23 mouse cellular contexts compared by ENCODE assay signal in the genomic region with DNA sequence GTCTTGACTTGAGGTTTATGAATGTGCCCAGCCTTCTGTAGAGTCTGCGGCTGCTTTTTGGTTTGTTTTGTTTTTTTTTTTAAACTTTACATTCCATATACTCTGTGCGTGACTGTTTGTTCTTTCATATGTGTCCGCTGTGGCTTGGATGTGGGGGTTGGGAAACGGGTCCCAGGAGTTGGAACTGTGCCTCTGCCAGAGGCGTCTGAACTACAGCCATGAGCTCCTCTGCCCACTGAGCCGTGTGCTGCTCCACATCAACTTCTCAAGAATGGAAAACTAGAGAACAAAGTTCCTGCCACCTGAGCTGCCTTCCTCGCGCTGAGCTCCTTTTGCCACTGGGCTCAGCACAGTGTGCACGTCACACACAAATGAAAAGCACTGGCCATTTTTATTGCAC. TPM values are rescaled to one million over a fixed set of nuclear protein-coding genes. Genes with fewer than 3 reads are reported as not detected.
DNase-seq lines count a peak whose midpoint lies in the region; ATAC-seq and TF ChIP-seq lines count a peak whose summit lies in the region.
"Had no signal": no experiment of that assay in that cellular context is flagged by ENCODE, and none has a peak within 500 bp of the region (broad histone marks: within the 10 kb centered on the region; RNA-seq: fewer than 3 reads in every experiment).

No protein-coding gene starts in this region.

- no peaks in the 10 kb centered on the region for H3K9me3 ChIP-seq in embryonic facial prominence, embryonic 15.5 days (replicated peaks)
- no peaks in the 10 kb centered on the region for H3K9me3 ChIP-seq in embryonic facial prominence, embryonic 10.5 days
- no peaks in the 10 kb centered on the region for H3K9me3 ChIP-seq in kidney, embryonic 16.5 days (ENCODE audit: low read length)
- no peaks in the 10 kb centered on the region for H3K9me3 ChIP-seq in lung, postnatal 0 days (ENCODE audit: low read length)
- H3K9me3 ChIP-seq: embryonic facial prominence, embryonic 12.5 days; forebrain, embryonic 13.5 days; G1E; heart, embryonic 15.5 days; hindbrain, embryonic 13.5 days had no signal

- no peak for TF ChIP-seq POLR2A in kidney, adult 2 months (IDR thresholded peaks at IDR 0.05; ENCODE audit: low read depth, low read length)

- no peak for DNase-seq in embryonic facial prominence, embryonic 10.5 days (ENCODE audit: low spot score)
- DNase-seq in kidney, adult 2 months = peak; percentile 80
- no peak for DNase-seq in lung, postnatal 0 days (ENCODE audit: low spot score)
- no peak for DNase-seq in lung, adult 18-20 months
- DNase-seq in heart, adult 9 months (ENCODE audit: low spot score in 2 of 2) = no peak
- no peak for DNase-seq in urinary bladder, postnatal 10 days (ENCODE audit: low spot score)
- DNase-seq: adrenal gland, adult 8-10 months; B cell, adult 2 months; cerebellum, adult 11 months; cerebellum, adult 8-10 months; cerebellum, postnatal 14 days; embryo, embryonic 11 days; heart, adult 18-20 months; heart, postnatal 14 days had no signal

- H3K4me3 ChIP-seq in embryonic facial prominence, embryonic 15.5 days (replicated peaks) = no peak overlapping the region
- no peak overlapping the region for H3K4me3 ChIP-seq in embryonic facial prominence, embryonic 10.5 days
- no peak overlapping the region for H3K4me3 ChIP-seq in kidney, adult 2 months (ENCODE audit: insufficient read depth, low read depth, low read length)
- H3K4me3 ChIP-seq in kidney, embryonic 16.5 days (ENCODE audit: low read length) = no peak overlapping the region
- H3K4me3 ChIP-seq in lung, postnatal 0 days (ENCODE audit: low read depth, low read length) = no peak overlapping the region
- H3K4me3 ChIP-seq: embryonic facial prominence, embryonic 12.5 days; forebrain, embryonic 13.5 days; heart, embryonic 15.5 days; hindbrain, embryonic 13.5 days had no signal

- no peaks in the 10 kb centered on the region for H3K27me3 ChIP-seq in embryonic facial prominence, embryonic 15.5 days
- no peaks in the 10 kb centered on the region for H3K27me3 ChIP-seq in embryonic facial prominence, embryonic 10.5 days (replicated peaks; ENCODE audit: low read depth, poor library complexity, severe bottlenecking)
- H3K27me3 ChIP-seq in kidney, adult 2 months (replicated peaks; ENCODE audit: control insufficient read depth, insufficient read depth, low read length) = no peaks in the 10 kb centered on the region
- H3K27me3 ChIP-seq in kidney, embryonic 16.5 days (ENCODE audit: insufficient read depth, low read length) = no peaks in the 10 kb centered on the region
- no peaks in the 10 kb centered on the region for H3K27me3 ChIP-seq in lung, postnatal 0 days (replicated peaks; ENCODE audit: insufficient read depth, low read length)
- H3K27me3 ChIP-seq: embryonic facial prominence, embryonic 12.5 days; forebrain, embryonic 13.5 days; heart, embryonic 15.5 days; hindbrain, embryonic 13.5 days had no signal

- WGBS in embryonic facial prominence, embryonic 15.5 days = 74% methylated on average over 9 of the region's 9 CpGs
- WGBS in embryonic facial prominence, embryonic 10.5 days = 92% methylated on average over 9 of the region's 9 CpGs
- 60% methylated on average over 9 of the region's 9 CpGs for WGBS in kidney, adult 2 months
- 83% methylated on average over 9 of the region's 9 CpGs for WGBS in kidney, embryonic 16.5 days
- WGBS in lung, postnatal 0 days = 66% methylated on average over 9 of the region's 9 CpGs

- no peak for TF ChIP-seq EP300 in lung, postnatal 0 days (IDR thresholded peaks at IDR 0.05)

- peaks cover 43% of the 10 kb centered on the region for H3K36me3 ChIP-seq in embryonic facial prominence, embryonic 15.5 days
- peaks cover 63% of the 10 kb centered on the region for H3K36me3 ChIP-seq in embryonic facial prominence, embryonic 10.5 days (replicated peaks)
- H3K36me3 ChIP-seq in kidney, adult 2 months (ENCODE audit: control insufficient read depth, insufficient read depth, low read length) = no peaks in the 10 kb centered on the region; the same call in 1 of the 2 replicates
- peaks cover 26% of the 10 kb centered on the region for H3K36me3 ChIP-seq in kidney, embryonic 16.5 days (ENCODE audit: insufficient read depth, low read length)
- H3K36me3 ChIP-seq in lung, postnatal 0 days (ENCODE audit: insufficient read depth, low read length) = no peaks in the 10 kb centered on the region; the same call in 1 of the 2 replicates

- no peak for ATAC-seq in embryonic facial prominence, embryonic 15.5 days (ENCODE audit: insufficient number of reproducible peaks, low FRiP score, low TSS enrichment, low read depth)
- no peak for ATAC-seq in kidney, embryonic 16.5 days (ENCODE audit: low FRiP score, low TSS enrichment)
- no peak for ATAC-seq in lung, postnatal 0 days
- ATAC-seq: CD4-positive, CD25-positive, alpha-beta regulatory T cell, adult 4 months; forebrain, embryonic 13.5 days had no signal

- no peak overlapping the region for H3K9ac ChIP-seq in embryonic facial prominence, embryonic 15.5 days
- no peak overlapping the region for H3K9ac ChIP-seq in kidney, embryonic 16.5 days (replicated peaks; ENCODE audit: low read length)
- H3K9ac ChIP-seq in lung, postnatal 0 days (replicated peaks; ENCODE audit: low read depth) = no peak overlapping the region
- H3K9ac ChIP-seq: embryonic facial prominence, embryonic 12.5 days; forebrain, embryonic 13.5 days; heart, embryonic 15.5 days; hindbrain, embryonic 13.5 days had no signal

- 0 out of 2 replicates have a peak overlapping the region, but pooled peaks have one; percentile 4 for H3K27ac ChIP-seq in embryonic facial prominence, embryonic 15.5 days (replicated peaks)
- no peak overlapping the region for H3K27ac ChIP-seq in embryonic facial prominence, embryonic 10.5 days (replicated peaks)
- H3K27ac ChIP-seq in kidney, adult 2 months (ENCODE audit: insufficient read depth, low read depth, low read length) = peak overlapping the region; percentile 25; the same call in 1 of the 2 replicates
- H3K27ac ChIP-seq in kidney, embryonic 16.5 days (ENCODE audit: low read length) = no peak overlapping the region
- H3K27ac ChIP-seq in lung, postnatal 0 days (ENCODE audit: low read length) = 0 out of 2 replicates have a peak overlapping the region, but pooled peaks have one; percentile 27
- H3K27ac ChIP-seq: embryonic facial prominence, embryonic 12.5 days; forebrain, embryonic 13.5 days; heart, embryonic 15.5 days; hindbrain, embryonic 13.5 days had no signal

- no peak overlapping the region for H3K4me2 ChIP-seq in embryonic facial prominence, embryonic 15.5 days (replicated peaks)
- no peak overlapping the region for H3K4me2 ChIP-seq in kidney, embryonic 16.5 days (replicated peaks; ENCODE audit: low read depth, low read length)
- 0 out of 2 replicates have a peak overlapping the region, but pooled peaks have one; percentile 12 for H3K4me2 ChIP-seq in lung, postnatal 0 days (replicated peaks; ENCODE audit: low read depth, low read length)
- H3K4me2 ChIP-seq: embryonic facial prominence, embryonic 12.5 days; forebrain, embryonic 13.5 days; heart, embryonic 11.5 days; heart, embryonic 15.5 days; hindbrain, embryonic 13.5 days had no signal

- no peak for TF ChIP-seq CTCF in kidney, adult 2 months (conservative IDR thresholded peaks at IDR 0.05; ENCODE audit: insufficient read depth, insufficient read length, low read depth, low read length)
- no peak for TF ChIP-seq CTCF in lung, postnatal 0 days (IDR thresholded peaks at IDR 0.05)

- no peaks in the 10 kb centered on the region for H3K4me1 ChIP-seq in embryonic facial prominence, embryonic 15.5 days
- H3K4me1 ChIP-seq in embryonic facial prominence, embryonic 10.5 days = peaks cover 8% of the 10 kb centered on the region
- H3K4me1 ChIP-seq in kidney, adult 2 months (ENCODE audit: control insufficient read depth, insufficient read depth, low read length) = peaks cover 2% of the 10 kb centered on the region; the same call in 1 of the 2 replicates
- no peaks in the 10 kb centered on the region for H3K4me1 ChIP-seq in kidney, embryonic 16.5 days (ENCODE audit: insufficient read depth, low read length)
- no peaks in the 10 kb centered on the region for H3K4me1 ChIP-seq in lung, postnatal 0 days (ENCODE audit: insufficient read depth, low read depth, low read length)
- H3K4me1 ChIP-seq: forebrain, embryonic 13.5 days; heart, embryonic 15.5 days had no signal

RNA-seq across cellular contexts. Expression of gene B230219D22Rik, which starts 10.7 kb away (rescaled TPM):
- 59.5 and 60.3 TPM in 2 replicates for polyA plus RNA-seq in embryonic facial prominence, embryonic 15.5 days (2015; fragmentation: Nextera tagmentation; extraction: Ambion mirVana)
- polyA plus RNA-seq in embryonic facial prominence, embryonic 10.5 days (2016; fragmentation: Nextera tagmentation; extraction: Ambion mirVana) = 55.5 and 60.7 TPM in 2 replicates
- polyA plus RNA-seq in kidney, adult 2 months (2012; rRNA removed) = 28.7 and 32.7 TPM in 2 replicates
- polyA plus RNA-seq in kidney, embryonic 16.5 days (2015; fragmentation: Nextera tagmentation; extraction: Ambion mirVana) = 55.2 and 62.2 TPM in 2 replicates
- polyA plus RNA-seq in lung, postnatal 0 days (2015; fragmentation: Nextera tagmentation; extraction: Ambion mirVana) = 33.9 and 42.1 TPM in 2 replicates

RNA-seq across cellular contexts. Expression of gene Txndc15, which starts 32.2 kb away (rescaled TPM):
- 98.3 and 105 TPM in 2 replicates for polyA plus RNA-seq in embryonic facial prominence, embryonic 15.5 days (2015; fragmentation: Nextera tagmentation; extraction: Ambion mirVana)
- 65.1 and 68.0 TPM in 2 replicates for polyA plus RNA-seq in embryonic facial prominence, embryonic 10.5 days (2016; fragmentation: Nextera tagmentation; extraction: Ambion mirVana)
- polyA plus RNA-seq in kidney, adult 2 months (2012; rRNA removed) = 47.7 and 52.2 TPM in 2 replicates
- polyA plus RNA-seq in kidney, embryonic 16.5 days (2015; fragmentation: Nextera tagmentation; extraction: Ambion mirVana) = 97.2 and 99.7 TPM in 2 replicates
- polyA plus RNA-seq in lung, postnatal 0 days (2015; fragmentation: Nextera tagmentation; extraction: Ambion mirVana) = 82.3 and 85.7 TPM in 2 replicates

RNA-seq across cellular contexts. Expression of gene Pcbd2, which starts 45.0 kb away (rescaled TPM):
- polyA plus RNA-seq in embryonic facial prominence, embryonic 15.5 days (2015; fragmentation: Nextera tagmentation; extraction: Ambion mirVana) = 50.3 and 53.0 TPM in 2 replicates
- 36.3 and 43.7 TPM in 2 replicates for polyA plus RNA-seq in embryonic facial prominence, embryonic 10.5 days (2016; fragmentation: Nextera tagmentation; extraction: Ambion mirVana)
- 64.0 and 81.4 TPM in 2 replicates for polyA plus RNA-seq in kidney, adult 2 months (2012; rRNA removed)
- polyA plus RNA-seq in kidney, embryonic 16.5 days (2015; fragmentation: Nextera tagmentation; extraction: Ambion mirVana) = 52.5 and 52.7 TPM in 2 replicates
- 48.3 and 58.2 TPM in 2 replicates for polyA plus RNA-seq in lung, postnatal 0 days (2015; fragmentation: Nextera tagmentation; extraction: Ambion mirVana)

RNA-seq across cellular contexts. Expression of gene Ddx46, which starts 47.4 kb away (rescaled TPM):
- polyA plus RNA-seq in embryonic facial prominence, embryonic 15.5 days (2015; fragmentation: Nextera tagmentation; extraction: Ambion mirVana) = 31.0 and 32.1 TPM in 2 replicates
- polyA plus RNA-seq in embryonic facial prominence, embryonic 10.5 days (2016; fragmentation: Nextera tagmentation; extraction: Ambion mirVana) = 44.7 and 47.4 TPM in 2 replicates
- 12.3 and 13.0 TPM in 2 replicates for polyA plus RNA-seq in kidney, adult 2 months (2012; rRNA removed)
- 37.5 and 39.7 TPM in 2 replicates for polyA plus RNA-seq in kidney, embryonic 16.5 days (2015; fragmentation: Nextera tagmentation; extraction: Ambion mirVana)
- 18.1 and 18.2 TPM in 2 replicates for polyA plus RNA-seq in lung, postnatal 0 days (2015; fragmentation: Nextera tagmentation; extraction: Ambion mirVana)

RNA-seq across cellular contexts. Expression of gene Caml, which starts 59.4 kb away (rescaled TPM):
- polyA plus RNA-seq in embryonic facial prominence, embryonic 15.5 days (2015; fragmentation: Nextera tagmentation; extraction: Ambion mirVana) = 59.7 and 64.7 TPM in 2 replicates
- polyA plus RNA-seq in embryonic facial prominence, embryonic 10.5 days (2016; fragmentation: Nextera tagmentation; extraction: Ambion mirVana) = 52.6 and 53.6 TPM in 2 replicates
- polyA plus RNA-seq in kidney, adult 2 months (2012; rRNA removed) = 21.4 and 26.6 TPM in 2 replicates
- polyA plus RNA-seq in kidney, embryonic 16.5 days (2015; fragmentation: Nextera tagmentation; extraction: Ambion mirVana) = 54.5 and 60.7 TPM in 2 replicates
- polyA plus RNA-seq in lung, postnatal 0 days (2015; fragmentation: Nextera tagmentation; extraction: Ambion mirVana) = 47.4 and 50.4 TPM in 2 replicates

Comparison
In these comparisons a context has a peak if more than half of its experiments do, and no peak if none do; other contexts are left out.
1. H3K27ac ChIP-seq: peak in embryonic facial prominence, embryonic 15.5 days (single experiment), kidney, adult 2 months (single experiment) and lung, postnatal 0 days (single experiment); none in embryonic facial prominence, embryonic 10.5 days (single experiment) and kidney, embryonic 16.5 days (single experiment).